Mouse (Mus musculus): ENCODE data around the gene Bend4.

Gene Bend4

DNA sequence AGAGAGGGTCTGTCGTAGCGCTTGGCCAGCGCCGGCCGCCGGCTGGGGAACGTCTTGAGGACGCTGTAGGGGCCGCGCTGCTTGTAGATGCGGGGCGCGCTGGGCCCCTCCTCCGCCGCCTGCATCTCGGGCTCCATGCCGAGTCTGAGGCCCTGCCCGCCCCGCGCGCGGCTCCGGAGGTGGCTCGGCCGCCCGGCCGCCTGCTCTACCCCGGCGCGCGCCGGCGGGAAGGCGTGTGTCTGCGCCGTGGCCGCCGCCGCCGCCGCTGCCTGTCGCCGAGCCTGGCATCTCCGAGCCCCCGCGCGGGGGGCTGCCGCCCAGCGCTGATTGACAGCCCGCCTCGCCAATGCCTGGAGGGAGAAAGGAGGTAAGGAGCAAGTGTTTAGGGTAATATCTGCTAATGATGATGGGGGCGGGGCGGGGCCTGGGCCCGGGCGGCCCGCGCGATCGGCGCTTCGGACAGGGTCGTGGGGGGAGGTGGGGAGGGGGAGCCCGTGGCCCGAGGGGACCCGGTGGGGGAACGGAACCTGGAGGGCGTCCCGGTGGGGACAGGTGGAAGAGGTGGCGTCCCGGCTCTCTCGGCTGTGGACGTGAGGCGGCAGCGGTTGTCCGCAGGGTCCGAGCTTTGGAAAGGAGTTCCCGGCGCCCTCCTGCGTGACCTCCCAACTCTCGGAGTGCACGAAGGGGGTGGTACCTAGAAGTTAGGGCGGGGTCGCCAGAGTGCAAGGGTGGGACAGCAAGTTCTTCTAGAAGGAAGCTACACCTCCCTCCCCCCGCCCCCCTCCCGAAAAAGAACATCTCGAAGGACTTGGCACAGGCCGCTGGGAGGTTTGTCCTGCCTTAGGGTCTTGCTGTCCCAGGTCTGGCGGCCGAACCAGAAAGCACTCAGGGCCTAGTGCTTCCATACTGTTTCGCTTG, at the start of gene Bend4:
Gene Bend4 (minus strand): TSS at position 868 of the 918 bp plus-strand sequence.
- peak; percentile 59 for DNase-seq (ENCODE audit: low read depth)

DNA sequence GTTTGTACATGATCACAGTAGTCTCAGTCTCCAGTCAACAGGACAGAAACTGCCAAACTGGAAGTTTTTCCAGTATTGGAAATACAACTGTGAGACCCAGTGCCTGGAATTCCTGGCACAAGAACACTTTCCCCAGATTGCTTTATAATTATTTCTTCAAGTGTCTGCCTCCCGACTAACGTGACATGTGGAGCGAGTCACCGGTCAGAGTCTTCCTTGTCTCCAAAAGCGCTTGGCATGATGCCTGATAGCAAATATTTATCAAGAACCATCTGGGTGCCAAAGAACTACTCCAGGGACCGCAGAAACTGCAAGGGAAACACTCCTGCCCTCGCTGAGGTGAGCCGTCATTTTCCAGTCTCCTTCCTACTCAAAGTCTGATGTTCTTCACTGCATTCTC, 45.6 kb upstream of the Bend4 start:
- no peak for DNase-seq (ENCODE audit: low read depth)

DNA sequence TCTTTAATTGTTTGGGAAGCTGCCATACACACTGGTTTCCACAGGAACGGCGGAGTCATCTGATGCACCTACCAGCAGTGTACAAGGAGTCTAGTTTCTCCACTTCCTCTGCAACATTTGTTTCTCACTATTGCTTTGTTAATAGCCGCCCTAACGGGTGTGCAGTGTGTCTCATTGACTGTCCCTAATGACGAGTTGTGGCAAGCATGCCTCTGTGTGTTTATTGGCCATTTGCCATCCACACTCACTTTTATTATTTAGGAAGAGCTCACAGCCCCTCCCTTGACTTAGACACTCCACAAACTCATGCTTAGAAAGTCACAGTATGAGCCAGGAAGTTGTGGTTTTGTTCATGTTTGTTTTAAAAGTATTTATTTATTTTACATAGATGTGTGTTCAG, 45.0 kb upstream of the Bend4 start:
- no peak for DNase-seq (ENCODE audit: low read depth)

DNA sequence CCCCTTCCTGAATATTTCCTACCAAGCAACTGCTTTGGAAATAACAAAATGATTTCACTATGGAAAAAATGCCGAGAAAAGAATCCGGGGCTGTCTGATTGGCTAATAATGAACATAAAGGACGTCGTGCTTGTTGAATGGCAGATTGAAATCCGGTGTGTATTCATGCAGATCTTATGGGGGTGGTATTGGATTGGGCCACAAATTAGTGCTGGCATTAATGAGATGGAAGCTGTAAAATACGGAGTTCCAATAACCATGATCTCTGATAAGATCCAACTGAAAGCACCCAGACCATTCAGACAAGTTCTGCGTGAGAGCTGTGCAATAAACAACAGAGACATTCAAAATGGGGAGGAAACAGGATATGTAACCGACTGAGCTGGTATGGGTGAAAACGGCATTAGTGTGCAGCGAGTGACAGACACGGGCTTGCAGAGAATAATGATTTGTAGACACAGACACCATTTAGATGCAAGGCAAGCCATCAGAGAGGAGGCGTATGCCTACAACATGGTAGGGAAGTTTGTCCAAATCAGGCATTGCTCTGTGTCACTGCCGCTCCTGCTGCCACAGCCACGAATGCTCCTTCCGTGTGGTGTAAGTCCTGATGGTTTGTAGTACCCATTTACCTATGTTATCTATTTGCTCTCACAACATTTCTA, 38.9 kb upstream of the Bend4 start:
- no peak for DNase-seq (ENCODE audit: low read depth)

DNA sequence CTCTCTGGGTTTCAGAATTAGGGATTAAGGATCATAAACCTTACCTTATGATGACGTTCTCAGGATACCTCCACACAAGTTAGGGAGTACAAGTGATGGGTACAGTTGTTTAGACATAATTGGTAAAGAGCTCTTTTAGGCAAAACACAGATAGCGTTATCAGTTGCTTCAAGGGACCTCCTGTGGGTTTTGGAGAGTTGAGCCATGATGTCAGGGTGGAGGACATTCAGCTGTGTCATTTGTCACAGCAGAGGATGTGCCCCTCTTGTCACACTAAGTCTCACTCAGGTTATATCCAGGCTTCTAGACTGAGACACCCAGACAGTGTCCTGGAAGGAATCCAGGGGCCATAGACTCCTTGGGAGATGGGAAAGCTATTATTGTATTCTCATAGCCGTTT, 36.8 kb upstream of the Bend4 start:
- DNase-seq (ENCODE audit: low read depth): no peak

DNA sequence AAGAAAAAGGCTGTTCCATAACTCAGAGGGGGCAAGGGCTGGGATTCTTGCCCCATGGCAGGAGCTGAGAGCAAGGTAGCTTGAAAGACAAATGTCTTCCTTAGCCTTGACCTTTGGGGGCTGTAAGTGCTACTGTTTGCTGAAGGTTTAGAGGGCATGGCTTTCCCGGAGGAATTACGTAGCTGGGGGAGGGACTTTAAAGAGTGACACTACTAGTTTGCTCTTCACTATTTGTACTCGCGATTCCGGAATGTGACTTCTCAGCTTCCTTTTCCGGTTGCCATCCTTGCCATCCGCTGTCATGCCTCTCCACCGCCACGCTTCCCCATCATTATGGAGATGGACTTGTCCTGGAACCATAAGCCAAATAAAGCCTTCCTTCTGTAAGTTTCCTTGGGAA, 35.5 kb upstream of the Bend4 start:
- peak; percentile 23 for DNase-seq (ENCODE audit: low read depth)

DNA sequence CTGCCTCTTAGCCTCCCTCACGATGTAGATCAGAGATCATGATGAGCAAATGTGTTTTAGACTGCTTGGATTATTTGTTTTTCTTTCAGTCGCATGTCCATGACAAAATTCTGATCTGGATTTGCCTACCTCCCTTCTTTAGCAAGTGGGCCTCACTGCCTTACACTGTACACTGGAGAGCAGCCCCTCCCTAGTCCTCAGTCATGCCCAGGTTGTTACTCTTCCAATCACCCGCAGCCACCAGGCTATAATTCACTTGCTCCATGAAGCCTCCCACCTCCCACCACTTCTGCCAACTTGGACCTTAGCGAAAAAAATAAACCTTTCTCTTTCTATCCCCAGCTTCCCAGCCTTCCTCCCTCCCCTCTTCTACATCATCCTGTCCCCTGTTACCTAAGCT, 34.2 kb upstream of the Bend4 start:
- no peak for DNase-seq (ENCODE audit: low read depth)

DNA sequence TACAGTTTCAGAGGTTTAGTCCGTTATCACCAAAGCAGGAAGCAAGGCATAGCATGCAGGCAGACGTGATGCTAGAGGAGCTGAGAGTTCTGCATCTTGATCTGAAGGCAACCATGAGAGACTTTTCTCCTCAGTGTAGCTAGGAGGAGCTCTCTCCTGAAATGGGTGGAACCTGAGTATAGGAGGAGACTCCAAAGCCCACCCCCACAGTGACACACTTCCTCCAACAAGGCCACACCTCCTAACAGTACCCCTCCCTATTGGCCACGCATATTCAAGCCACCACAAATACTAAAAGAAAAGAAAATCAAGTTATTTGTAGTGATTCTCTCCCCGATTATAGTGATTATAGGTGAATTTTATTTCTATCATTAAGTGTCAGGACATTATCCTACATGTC, 28.7 kb upstream of the Bend4 start:
- no peak for DNase-seq (ENCODE audit: low read depth)

DNA sequence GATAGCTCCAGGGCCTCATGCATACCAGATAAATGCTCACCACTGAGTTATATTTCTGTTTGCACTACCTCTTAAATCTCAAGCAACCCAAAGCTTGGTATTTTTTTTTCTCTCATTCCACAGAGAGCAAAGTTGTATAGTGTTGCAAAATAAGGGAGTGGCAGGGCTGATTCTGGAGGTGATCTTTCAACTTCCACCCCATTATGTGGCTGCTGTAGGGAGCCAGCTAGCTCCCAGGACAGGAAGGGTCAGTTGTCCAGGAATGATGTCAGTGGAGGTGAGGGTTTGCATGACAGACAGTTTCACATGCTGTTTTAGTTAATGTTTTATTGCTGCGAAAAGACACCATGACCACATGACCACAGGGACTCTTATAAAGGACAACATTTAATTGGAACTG, 26.2 kb upstream of the Bend4 start:
- DNase-seq (ENCODE audit: low read depth): no peak

DNA sequence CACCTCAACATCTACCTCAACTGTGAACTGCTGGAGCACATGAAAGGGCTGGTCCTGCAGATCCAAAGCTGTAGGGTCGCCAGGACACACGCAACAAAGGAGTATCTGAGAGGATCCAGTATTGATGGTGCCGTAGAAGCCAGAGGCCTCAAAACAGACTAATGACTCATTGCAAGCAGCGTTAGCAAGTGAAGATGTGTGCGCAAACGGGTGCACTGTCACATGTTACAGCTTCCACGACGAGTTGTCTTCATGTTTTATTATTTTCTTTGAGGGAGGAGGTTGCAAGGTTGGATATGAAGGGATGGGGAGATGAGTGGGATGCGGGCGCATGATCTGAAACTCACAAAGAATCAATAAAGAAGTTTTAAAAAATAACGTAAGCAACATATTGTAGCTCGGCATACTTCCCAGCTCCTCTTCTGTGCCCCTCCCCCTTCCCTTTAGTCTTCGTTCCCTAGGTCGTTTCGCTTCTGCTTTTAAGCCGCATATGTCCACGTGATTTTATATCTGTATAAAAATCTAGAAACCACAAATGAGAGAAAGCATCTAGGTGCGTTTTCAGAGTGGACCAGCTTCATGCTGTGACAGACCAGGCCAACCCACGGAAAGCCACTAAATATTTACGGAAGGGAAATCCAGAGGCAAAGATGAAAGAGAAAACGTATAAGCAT, 22.0 kb upstream of the Bend4 start:
- no peak for DNase-seq (ENCODE audit: low read depth)

DNA sequence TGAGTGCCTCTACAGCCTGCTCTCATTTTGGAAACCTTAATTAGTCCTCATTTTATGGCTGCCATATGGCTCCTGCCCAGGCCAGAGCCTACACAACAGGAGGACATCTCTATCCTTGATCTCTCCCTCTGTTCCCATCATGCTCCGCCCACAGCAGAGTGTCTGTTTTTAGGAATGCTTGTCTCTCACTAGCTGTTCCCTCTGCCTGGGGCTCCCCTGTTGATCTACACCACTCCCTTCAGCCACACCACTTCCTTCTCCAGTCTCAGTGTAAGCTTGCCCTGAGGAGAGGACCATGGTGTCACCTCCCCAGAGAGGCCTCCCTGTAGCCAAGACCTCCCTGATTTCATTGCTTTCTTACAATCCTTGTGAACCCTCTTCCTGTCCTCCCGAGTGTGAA, 18.4 kb upstream of the Bend4 start:
- no peak for DNase-seq (ENCODE audit: low read depth)

DNA sequence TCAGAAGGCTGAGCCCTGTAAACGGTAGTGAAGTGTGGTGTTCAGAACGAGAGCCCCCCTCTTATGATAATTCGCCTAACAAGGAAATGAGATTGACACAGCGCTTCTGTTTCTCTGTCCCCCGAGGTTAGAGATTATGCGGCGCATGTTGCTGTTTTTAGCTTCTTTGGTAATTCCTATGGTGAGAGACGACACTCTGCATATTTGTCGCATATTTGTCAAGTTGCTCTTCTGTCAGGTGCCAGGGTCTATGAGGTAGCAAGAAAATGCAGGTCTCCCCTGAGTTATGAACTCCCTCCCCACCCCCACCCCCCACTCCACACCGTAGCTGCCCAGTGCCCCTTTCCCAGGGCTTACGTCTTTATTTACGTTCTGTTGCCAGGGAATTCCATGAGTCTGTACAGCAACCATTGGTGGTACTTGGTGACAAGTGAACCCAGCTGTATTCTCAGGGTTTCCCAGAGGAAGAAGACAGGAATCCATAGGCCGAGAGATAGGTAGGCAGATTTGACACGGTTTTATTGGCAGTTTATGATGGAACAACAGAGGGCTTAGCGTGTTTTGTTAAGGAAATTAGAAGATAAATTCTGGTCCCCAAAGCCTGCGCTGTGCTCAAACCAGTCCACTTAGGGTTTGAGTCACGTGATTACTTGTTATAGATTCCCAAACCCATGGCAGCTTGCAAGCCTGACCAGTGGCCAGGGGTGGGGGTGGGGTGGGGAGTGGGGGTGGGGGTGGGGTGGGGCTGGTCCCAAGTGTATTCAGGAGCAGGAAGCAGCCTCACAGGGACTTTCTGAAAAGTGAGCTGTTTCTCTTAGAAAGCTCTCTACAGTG, 16.3 kb upstream of the Bend4 start:
- DNase-seq (ENCODE audit: low read depth): no peak

DNA sequence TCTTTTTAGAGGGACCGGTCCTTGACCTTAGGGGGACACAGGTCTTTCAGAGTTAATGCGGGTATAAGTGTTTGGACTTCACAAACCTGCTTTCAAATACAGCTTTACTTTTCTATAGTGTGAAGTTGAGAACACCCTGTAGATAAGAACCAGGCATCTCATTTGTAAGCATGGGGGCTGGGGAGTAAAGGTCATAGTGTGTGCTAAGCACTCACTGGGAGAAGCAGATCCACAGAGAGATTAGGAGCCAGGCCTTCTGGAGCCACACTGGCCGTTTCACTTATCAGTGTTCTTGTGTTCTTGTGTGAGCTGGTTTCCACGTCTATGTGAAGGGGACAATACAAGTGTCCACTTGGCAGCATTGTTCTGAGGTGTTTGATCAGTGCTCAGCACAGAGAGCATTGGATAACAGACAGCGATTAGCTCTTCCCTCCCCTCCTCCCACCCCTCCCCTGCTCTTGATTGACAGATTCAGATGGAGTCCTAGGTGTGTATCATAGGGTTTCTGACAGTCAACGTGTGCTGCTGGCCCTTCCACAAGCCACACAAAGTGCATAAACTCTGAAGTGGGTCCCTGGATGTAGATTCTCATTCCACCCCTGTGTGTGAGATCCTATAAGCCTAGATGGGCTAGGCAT, 14.8 kb upstream of the Bend4 start:
- DNase-seq (ENCODE audit: low read depth): no peak

DNA sequence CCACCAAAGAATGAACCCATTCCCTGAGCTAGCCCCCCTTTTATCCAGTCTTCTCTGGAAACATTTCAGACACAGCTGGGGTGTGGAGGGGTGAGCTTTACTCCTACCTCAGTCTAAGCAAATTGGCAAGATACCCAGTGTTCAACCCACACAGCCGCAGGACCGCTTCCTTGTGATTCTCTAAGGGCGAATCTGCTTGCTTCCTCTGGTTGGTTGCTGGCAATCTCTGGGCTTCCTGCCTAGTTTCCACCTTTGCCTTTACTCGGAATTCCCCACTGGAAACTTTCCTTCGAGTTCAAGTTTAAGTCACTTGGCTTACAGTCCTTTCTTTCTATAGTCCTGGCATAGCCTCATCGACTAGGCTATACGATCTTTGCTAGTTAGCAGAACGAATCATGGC, 12.5 kb upstream of the Bend4 start:
- no peak for DNase-seq (ENCODE audit: low read depth)

DNA sequence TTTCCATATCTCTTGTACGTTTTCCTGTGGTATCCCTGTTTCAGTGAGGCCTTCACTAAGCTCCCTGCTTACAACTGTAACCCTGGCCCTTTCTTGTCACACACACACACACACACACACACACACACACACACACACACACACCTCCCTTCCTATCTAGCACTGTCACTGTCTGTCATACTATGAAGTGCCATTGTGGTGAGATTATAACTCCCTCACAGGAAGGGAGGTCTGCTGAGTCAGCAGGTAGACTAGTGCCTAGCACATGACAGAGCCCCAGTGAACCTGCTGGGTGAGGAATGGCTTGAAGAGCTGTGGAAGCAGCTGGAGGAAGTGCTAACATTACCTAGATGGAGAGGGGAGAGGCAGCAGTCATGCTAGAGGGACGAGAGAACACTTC, 9.3 kb upstream of the Bend4 start:
- DNase-seq (ENCODE audit: low read depth): peak; percentile 64

DNA sequence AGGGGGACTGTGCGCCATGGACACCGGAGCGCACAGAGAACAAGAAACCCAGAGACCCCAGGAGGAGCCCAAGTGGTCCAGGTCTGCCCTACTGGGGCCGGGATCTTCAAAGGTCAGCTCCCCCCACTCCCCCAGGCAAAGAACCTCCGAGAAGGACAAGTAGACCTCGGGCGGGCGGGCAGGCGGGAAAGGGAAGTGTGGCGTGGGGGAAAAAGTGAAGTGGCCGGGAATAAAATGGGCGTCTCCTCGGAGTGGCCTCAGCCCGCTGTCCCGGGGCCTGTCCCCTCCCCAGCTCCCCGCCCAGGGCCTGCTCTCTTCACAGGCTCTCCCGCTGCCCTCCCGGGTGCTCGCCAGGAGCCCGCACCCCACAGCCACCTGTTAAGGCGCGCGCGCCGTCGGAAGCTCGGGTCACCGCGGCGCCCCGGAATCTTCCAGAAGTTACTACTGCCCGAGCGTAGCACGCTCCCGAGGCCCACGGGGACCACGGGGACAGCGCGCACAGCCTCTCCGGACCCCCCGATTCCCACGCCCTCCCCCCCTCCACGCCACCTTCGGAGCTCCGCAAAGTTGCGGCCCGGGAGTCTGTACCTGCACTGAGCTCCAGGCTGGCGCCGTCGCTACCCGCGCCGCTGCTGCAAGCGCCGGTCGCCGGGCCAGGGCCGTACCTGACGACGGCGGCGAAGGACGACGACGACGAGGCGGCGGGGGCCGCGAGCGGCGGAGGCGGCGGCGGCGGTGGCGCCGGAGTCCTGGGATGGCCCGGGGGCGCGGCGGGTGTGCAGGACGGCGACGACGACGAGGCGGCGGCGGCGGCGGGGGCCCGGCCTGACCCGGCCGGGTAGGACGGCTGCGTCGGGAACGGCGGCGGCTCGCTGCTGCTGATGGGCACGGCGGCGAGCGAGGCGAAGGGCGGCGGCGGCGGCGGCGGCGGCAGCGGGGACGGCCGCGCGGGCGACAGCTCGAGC, 1.4 kb downstream of the Bend4 start:
- no peak for DNase-seq (ENCODE audit: low read depth)

DNA sequence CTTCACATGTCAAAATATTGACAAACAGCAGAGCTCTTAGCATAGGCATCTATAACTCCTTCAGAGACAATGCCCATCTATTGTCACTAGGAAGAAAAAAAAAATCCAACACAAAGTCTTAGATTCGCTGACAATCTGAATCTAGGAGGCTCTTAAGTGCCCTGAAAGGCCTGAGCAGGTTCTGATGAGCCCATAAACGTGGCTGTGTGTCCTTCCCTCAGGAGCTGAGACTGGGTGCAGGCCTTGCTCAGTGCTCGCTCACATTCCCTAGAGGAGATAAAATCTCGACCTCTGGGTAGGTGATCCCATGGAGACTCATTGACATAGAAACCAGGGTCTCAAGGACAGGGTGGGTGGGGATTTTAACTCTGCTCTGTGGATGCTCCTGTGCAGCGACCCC, 2.1 kb downstream of the Bend4 start:
- no peak for DNase-seq (ENCODE audit: low read depth)

DNA sequence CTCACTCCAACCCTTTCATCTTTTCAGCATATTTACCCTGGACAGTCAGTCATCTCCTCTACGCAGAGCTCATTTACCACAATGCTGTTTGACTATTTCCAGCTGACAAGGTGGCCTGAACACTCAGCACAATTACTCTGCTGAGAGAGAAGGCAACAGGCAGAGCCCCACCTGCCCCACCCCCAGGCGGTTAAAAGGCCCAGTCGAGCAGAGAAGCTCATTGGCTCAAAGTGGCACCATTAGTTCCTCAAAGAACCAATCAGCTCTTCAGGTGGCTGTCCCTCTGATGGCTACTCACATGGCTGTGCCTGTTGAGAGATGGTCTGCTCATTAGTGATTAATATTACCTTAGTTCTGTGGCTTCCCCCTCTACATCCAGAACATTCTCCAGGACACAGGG, 3.5 kb downstream of the Bend4 start:
- no peak for DNase-seq (ENCODE audit: low read depth)

DNA sequence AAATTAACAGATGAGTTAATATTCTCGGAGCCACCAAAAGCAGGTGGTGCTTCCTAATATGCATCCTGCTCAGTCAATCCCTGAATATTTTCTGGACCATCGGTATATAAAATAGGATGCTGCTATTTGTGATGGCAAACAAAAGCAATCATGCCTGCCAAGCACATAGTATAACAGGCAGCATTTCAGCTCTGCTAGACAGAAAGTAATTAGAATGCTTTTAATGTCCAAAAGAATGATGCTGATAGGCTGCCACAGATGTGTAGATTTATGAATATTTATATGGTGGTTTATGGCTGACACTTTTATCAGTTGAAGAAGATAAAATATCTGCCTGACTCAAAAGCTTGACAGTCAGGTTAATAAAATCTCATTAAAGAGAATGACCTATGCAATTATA, 4.1 kb downstream of the Bend4 start:
- no peak for DNase-seq (ENCODE audit: low read depth)

DNA sequence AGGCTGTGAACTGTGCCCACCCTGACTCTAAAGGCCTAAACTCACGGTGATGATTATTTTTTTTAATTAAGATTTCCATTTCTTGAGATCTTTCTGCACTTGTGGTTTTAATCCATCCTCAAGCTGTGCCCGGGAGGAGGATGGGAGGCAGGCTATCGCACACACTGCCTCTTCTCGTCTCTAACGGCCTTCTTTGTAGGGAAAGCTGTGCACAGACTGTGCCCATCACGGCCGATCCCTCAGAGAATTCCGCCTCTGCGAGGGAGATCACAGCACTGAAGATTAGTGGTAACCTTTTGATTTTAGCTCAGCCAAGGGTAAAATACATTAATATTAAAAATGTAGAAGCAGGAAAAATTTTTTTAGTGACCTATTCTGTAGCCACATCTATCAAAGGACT, 4.8 kb downstream of the Bend4 start:
- DNase-seq (ENCODE audit: low read depth): no peak
